Mouse (Mus musculus): ENCODE results near the gene Plagl1.

Gene Plagl1

DNA sequence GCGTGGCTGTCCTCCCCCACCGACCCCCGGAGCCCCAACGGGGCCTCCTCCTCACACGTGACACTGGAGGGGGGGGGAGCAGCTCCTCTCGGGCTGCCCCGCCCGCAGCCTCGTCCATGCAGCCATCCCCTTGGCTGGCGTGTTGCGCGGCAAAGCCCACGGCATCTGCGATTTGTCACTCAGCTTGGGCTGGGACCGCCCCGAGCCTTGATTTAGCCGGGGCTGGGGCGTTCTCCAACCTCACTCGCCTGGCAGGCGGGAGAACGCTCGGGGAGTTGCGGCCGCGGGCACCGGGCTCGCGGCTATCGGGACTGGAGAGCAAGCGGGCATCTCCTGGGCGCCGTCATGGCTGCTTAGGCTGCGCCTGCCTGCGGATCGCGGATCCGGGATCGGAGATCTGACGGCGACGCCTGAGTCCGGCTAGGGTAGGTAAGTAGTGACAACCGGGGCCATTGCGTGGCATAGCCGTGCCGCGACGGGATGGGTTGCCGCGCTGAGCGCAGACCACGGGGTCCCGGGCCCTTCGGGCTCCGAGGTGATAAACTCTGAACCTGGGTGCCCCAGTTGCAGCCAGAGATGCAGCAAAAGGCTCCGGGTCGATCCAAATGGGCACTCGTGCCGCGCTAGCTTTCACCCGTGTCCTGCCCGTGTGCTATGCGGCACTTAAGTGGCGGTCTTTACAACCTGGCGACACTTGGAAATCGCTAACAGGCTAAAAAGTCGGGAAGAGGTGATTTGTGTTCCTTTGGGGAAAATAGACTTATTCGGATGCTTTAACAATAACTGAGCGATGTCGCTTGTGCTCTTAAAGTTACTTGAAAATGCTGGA lies 30.5 kb downstream of the Plagl1 start:
- peak; percentile 66 for DNase-seq

DNA sequence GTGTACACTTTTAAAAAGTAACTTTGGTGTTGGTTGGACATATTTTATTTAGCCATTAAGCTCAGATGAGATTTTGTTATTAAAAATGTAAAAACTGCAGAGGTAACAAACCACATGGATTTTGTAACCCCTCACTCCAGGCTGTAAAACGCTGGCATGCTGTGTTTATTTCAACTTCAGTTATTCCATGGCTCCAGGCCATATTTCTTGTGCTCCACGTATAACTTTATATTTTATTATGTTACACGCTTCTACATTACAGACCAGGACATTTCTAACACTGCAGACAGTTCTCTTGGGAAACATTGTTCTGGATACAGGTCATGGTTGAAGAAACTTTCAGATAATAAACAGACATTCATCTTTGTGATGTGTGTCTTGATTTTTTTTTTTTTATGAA lies 32.7 kb downstream of the Plagl1 start:
- no peak for DNase-seq

DNA sequence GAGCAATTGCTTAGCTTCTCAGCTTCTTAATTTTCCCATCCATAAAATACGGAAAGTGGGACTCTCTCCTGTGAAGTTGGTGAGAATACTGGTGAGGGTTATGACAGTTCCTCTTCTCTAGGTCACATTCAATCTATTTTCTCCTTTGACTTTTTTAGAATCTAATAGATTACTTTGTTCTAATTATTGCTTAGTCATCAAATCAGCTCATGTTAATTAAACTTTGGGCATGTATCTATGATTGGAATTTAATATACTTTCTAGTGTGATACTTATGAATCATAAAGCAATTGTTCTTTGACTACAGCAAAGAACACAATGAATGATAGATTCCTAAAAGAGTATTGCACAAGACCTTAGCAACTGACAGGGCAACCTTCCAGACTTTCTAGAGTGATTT lies 38.6 kb downstream of the Plagl1 start:
- DNase-seq, result no peak

DNA sequence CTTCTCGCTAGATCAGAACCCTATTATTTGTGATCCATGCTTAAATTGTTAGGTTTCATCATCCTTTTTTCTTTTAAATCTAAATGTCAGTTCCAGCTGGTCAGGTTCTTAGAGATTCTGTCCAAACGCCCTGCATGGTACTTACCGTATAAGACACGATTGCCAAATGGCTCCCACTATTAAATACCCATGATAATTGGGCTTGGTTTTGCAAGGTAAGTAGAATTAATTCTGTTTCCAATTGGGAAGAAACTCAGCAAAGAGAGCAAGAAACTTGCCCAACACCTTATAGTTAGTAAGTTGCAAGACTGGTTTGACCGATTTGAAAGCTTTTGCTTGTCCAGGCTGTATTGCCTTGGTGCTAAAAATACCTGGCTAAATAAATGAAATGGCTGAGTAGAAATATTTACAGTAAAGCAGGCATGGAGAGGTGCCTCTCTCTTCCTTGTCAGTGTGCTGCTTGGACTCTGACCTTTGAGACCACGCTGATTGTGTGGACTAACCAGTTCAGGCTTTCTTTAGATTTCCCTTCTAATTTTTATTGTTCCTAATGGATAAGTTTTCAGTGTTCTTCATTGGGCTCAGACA lies 39.9 kb downstream of the Plagl1 start:
- DNase-seq, result no peak

DNA sequence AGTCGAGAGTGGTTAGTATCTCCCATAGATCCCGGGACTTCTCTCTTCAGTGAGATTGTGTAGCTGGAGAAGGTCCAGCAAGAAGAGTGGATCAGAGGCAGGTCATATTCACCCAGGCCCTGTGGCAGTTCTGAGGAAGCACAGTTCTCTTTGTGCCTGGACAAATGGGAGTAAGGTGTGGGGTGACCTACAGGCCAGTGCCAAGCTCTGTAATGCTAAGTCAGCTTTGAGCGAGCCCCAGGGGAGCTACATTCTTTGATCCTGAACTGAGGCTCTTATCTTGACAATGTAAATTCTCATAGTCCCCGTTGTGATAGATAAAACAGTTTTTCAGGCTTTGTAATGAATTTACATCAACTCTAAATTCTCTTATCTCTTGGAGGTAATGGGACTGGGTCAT lies 42.1 kb downstream of the Plagl1 start:
- DNase-seq, result no peak

DNA sequence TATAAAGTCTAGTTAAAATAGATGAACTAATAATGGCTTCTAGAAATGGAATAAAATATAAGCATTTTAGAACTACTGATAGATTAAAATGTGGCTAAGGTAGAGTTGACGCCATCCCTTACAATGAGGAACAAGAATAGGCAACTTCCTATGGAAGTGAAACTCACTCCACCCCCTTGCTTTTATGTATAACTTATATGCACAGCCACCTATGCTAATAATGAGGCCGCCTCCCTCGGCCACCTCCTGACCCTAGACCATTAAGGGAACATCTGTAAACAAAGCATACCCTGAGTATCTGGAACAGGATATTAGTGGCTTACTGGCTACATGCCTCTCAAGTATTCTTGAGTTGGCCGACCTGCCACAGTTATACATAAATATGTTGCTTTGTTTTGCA lies 43.5 kb downstream of the Plagl1 start:
- DNase-seq, result no peak

DNA sequence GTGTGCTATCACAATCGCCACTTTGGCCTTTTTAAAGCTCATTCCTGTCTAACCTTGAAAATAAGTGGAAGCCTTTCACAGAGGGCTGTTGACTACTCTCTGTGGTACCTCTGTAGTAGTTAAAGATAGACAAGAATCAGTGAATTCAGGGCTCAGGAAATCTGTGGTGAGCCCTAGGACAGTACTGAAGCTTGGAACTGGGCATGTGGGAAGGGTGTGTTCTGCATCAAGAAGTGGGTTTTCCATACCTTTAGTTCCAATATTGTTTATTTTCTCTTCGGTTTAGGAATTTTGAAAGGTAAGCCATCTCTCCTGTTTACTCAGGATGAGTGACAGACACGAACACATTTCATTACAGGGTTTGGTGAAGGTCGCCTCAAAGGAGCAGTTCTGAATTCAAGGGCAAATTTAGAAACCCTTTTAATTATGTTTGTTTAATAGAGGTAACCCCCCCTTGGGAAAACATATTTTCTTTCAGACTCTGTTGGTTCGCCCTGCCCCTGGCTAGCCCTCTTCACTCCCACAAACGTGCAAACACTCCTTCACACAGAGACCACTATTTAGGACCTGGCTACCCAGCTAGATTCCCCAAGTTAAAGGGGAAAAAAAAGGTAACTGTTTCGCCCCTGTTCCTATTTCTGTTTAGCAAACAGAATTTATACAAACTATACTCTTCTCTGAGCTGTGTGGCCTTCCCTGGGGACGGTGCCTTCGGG lies 46.8 kb downstream of the Plagl1 start:
- DNase-seq, result no peak

DNA sequence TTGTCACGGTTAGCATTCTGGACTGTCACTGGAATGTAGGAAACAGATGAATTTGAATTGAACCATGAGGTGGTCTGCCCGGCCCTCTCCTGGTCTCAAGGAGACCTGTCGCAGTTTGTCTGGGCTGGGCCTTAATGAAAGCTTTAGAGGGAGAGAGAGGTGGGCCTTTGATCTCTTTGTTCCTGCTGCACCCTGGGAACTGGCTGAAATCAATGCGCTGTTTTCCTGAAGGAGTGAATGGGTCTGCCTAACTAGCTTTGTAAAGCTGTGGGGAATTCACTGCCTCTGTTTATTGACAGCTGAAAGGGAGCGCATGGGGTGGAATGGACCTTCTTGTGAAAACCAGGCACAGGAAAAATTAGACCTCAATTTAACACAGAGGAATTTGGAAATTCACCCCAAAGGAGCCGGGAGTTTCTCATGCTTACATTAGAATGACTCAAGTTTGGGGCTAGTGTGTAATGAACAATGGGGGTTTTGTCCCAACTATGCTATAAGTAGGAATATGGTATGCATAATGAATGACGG lies 47.8 kb downstream of the Plagl1 start:
- DNase-seq, result no peak

DNA sequence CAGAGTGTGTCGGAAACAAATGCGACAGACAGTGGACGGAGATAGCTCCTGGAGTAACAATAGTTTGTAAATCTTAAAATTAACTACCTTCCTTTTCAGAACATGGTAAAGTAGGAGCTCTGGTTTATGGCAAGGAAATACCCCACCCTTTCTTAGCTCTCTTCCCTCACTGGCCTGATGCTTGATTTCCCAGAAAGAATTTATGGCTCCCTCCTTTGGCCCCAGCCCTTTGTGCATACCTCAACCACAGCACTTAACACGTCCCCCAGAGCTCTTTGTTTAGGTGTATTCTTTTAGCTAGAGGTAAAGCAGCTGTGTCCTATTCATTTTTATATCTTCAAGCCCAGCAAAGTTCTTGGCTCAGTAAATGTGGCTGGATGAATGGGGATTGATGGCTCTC lies 48.5 kb downstream of the Plagl1 start:
- no peak for DNase-seq

DNA sequence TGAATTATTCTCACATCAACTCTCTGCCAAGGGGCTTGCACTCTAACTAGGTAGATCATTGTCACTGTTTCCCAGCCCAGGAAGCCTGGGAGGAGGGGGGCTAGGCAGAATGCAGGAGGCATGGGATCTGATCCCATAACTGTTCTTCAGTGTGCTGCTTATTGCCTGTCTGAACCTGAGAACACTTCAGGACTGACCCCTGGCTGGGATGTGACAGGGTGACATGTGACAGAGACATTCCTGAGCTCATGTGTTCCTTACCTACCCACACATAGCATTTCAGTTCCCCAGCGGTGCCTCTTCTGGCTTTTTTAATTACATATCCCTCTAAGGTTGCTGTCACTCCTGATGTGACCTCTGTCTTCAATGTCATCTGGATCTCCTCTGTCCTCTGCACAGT lies 49.5 kb downstream of the Plagl1 start:
- DNase-seq, result no peak

DNA sequence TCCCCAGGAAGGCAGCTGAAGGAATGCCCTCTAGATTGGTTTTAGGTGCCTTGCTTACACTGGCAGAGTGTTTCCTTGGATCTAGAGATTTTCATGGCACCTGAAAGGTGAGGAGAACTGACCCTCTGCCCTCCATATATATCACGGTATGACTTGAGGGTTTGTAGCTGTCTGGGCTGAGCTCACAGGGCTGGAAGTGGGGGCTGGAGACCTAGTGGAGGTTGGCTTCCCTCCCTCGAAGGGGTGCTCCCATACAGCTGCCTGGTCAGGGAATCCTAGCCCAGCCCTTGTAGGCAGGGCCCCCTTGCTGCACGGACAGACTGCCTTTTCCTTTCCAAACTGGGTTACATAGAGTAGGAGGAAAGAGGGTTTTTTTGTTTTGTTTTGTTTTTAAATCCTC lies 52.5 kb downstream of the Plagl1 start:
- no peak for DNase-seq

DNA sequence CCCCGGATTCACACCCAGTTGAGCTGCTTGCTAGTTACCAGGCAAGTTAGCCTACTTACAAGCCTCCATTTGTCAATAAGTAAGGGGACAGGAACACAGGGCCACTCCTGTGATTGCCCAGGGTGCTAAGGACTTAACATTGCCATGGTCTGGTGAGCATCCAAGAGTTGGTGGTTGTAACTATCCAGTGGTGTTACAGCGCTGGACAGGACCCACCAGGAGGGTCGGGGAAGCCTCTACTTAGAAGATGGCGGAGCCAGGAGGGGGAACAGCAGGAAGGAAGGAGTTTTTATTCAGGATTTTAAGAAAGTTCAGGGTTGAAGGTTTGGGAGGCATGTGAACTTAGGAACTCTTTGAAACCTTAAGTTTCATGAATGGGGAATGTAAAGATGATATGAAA lies 53.3 kb downstream of the Plagl1 start:
- no peak for DNase-seq

DNA sequence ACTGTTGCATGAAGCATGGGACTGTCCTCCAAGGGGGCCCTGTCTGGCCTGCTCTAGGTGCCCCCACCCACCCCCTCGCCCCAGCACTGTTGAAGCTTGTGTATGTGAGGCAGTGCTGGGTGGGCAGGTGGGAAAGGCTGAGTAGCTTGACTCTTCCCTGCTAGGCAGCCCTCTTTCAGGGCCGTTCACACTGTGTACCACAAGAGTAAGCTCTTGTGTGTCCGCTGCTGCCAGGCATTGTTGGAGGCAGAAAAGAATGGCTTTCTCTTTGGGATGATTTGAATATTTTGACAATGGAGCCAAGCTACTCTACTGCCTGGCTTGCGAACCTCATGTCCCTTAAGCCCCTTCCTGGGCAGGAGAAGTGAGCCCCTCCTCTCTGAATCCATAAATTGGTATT lies 54.7 kb downstream of the Plagl1 start:
- no peak for DNase-seq

DNA sequence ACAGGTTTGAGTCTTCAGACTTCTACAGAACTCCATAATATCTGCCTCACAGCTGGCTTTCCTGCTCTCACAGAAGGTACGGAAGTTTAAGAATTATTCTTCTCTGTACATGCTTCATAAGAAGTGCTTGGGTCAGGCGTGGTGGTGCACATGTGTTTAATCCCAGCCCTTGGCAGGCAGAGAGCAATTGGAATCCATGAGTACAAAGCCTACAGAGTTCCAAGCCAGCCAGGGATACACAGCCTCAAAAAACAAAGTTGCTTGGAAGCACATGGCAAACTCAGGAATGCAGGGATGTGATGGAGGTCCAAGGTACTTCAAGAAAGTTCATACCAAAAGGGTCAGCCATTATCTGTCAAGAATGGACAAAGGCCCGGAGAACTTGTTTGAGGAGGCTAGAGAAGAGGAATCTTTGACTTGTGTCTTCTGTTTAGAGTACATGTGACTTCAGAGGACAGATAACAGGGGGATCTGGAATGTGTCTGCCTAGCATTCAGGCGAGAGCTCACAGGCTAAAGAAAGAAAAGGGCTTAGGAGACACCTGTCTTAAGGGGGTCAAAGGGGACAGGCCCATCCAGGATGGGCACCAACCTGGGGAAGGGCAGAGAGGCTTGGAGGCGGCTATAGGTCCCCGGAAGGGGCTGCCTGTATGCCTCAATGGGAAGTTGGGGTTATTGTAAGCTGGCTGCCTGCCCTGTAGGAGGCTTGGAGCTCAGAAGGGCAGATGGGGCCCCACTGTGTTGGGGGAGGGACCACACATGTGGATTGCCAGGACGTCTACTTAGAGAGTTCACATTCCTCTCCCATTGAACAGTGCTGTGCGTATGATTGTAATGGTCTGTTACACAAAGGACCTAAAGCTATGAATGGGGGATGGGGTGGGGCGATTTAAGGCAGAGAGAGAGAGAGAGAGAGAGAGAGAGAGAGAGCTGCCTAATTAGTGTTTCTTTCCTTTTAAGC lies 56.7 kb downstream of the Plagl1 start:
- DNase-seq, result no peak

DNA sequence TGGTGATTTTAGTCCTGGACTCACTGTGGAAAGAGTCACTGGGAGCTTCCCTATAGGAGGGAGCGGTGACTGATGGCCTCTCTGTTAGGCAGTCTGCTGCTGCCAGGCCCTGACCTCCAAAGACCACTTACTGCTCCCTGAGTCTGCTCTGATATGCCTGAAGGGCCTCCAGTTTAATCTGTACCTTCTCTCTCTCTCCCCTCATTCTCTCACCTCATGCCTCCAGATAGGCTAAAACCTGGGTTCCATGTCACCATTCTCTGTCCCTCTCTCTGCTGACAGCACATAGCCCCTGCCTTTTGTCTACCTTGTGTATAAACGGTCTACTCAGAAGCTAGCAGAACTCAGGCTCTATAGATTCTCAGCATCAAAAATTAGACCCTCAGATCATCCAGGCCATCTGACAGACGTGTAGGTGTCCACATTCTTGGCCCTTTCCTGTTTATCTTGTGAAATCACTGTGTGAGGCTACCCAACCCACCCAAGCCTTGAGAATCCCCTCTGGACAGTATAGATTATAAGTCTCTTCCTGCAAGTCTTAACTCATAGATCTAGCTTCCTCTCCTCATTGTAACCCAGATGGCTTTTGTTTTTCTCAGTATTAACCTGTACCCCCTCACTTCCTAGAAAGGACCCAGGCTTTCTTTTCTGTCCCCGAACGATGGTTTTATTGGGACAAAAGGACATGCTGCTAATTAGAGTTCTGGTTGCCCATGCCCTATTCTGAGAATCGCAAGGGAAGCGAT lies 57.9 kb downstream of the Plagl1 start:
- DNase-seq, result no peak

DNA sequence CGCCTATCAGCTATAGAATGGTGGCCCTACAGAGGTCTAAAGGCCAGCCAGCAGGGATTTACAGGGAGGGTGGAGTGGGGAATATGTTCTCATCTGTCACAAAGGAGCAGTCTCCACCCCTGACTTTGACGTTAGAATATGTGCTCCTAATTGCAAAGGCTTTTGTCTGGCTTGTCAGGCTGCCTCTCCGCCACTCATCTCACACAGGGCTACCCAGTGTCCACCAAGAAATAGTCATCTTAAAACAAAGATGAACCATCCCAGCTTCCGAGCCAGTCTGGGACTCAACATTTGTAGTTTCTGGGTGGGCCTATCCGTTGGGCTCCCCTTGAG lies 58.4 kb downstream of the Plagl1 start:
- DNase-seq, result no peak

DNA sequence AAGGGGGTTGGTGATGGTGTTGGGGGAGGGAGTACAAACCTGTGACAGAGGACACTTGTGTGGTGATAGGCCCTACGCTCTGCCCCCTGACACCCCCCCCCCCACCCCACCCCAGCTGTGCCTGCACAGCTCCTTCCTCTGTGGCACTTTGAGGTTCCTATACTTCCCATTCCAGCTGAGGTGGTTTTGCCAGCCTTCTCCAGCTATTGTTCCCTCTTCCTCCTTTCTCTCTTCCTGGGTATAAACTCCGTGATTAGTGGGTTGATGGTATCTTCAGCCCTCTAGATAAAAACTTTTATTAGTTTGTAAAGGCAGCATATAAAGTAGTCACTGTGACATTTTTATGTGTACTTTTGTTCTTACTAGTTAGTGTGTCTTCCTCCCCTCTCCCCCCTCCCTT lies 59.0 kb downstream of the Plagl1 start:
- no peak for DNase-seq

DNA sequence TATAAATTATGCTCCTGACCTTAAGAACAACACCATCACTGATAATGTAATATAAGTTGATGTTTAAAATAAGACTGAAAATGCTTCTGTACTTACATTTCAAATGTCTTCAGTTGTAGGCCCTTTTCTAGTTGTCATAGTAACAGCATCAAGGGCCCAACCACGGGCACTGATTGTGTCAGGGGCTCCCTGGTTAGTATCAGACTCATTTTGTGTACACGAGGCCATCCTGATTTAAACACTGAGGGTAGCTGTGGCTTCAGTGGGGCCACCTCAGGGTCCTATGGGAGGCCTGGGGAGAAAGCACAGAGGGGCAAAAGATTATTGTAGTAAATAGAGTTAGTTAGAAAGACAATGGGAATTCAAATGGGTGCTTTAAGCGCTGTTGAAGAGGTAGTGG lies 65.5 kb downstream of the Plagl1 start:
- DNase-seq, result no peak

DNA sequence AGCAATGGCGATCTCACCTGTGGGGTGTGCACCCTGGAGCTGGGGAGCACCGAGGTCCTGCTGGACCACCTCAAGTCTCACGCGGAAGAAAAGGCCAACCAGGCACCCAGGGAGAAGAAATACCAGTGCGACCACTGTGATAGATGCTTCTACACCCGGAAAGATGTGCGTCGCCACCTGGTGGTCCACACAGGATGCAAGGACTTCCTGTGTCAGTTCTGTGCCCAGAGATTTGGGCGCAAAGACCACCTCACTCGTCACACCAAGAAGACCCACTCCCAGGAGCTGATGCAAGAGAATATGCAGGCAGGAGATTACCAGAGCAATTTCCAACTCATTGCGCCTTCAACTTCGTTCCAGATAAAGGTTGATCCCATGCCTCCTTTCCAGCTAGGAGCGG lies 67.0 kb downstream of the Plagl1 start:
- DNase-seq, result no peak

DNA sequence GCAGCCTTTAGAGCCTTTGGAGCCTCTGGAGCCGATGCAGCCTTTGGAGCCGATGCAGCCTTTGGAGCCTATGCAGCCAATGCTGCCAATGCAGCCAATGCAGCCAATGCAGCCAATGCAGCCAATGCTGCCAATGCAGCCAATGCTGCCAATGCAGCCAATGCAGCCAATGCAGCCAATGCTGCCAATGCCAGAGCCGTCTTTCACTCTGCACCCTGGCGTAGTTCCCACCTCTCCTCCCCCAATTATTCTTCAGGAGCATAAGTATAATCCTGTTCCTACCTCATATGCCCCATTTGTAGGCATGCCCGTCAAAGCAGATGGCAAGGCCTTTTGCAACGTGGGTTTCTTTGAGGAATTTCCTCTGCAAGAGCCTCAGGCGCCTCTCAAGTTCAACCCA lies 67.6 kb downstream of the Plagl1 start:
- no peak for DNase-seq

DNA sequence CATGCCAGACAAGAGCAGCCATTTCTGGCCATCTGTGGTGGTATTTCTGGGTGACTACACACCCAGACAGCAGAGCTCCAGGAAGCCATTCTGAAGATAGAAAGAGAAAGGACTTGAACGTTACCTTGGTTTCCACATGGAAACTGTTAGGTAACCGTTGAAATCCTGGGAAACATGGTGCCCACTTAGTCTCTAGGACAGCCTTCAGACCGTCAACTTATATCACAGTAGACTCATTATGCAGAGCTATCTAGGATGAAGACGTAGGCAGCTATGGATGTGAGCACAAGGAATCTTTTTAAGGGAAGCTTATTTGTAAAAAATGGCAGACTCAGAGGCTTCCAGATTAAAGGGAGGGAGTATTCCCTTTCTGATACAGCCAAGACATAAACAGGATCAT lies 73.5 kb downstream of the Plagl1 start:
- no peak for DNase-seq

DNA sequence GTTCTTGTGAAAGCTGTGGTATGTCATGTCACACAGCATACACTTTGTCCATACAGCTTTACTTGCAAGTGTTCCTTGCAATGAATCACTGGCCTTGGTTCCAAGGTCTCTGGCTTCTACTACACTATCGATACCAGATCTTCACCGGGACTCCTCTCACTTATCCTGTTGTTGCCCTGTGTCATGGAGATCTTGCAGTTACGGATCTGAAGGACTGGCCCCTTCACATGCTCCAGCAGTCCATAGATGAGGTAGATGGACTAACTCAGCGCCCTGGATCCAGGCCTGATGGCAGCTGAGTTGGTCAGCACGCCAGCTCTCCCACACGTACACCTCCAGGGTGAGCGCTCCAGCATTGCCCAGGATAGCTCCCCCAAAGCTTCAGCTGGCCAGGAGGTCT lies 75.0 kb downstream of the Plagl1 start:
- DNase-seq, result no peak
